Mouse (Mus musculus): ENCODE data around the gene Ppil2. TPM values are rescaled to one million over a fixed set of nuclear protein-coding genes. Genes with fewer than 3 reads are reported as not detected.

Ppil2 gene
- polyA plus RNA-seq, 1 experiment from 2014 or later = 171 TPM

DNA sequence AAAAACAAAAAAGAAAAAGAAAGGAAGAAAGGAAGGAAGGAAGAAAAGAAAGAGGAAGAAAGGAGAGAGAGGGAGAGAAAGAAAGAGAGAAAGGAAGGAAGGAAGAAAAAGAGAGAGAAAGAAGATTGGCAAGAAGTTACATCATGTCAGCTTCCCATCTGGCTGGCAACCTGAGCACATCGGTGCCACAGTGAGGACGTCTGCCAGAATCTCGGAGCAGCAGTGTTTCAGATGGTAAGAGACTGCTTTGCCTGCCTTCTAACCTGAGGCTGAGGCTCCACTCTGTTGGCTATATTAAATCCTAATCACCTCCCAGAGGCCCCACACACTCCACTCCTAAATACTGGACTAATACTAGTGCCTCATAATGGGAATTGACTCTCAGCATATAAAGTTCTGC, 57.2 kb downstream of the Ppil2 start:
- no peak overlapping the region for H3K9ac ChIP-seq (replicated peaks)
- peaks cover 9% of the 10 kb centered on the region for H3K4me1 ChIP-seq (replicated peaks)
- no peaks in the 10 kb centered on the region for H3K9me3 ChIP-seq
- no peaks in the 10 kb centered on the region for H3K27me3 ChIP-seq
- no peak overlapping the region for H3K4me3 ChIP-seq (replicated peaks)
- no peak overlapping the region for H3K27ac ChIP-seq
- peaks cover 8% of the 10 kb centered on the region; the same call in 1 of the 2 replicates for H3K36me3 ChIP-seq
- no peak overlapping the region for H3K4me2 ChIP-seq (replicated peaks)
- ATAC-seq = no peak
- WGBS = 74% methylated on average over 3 of the region's 3 CpGs

DNA sequence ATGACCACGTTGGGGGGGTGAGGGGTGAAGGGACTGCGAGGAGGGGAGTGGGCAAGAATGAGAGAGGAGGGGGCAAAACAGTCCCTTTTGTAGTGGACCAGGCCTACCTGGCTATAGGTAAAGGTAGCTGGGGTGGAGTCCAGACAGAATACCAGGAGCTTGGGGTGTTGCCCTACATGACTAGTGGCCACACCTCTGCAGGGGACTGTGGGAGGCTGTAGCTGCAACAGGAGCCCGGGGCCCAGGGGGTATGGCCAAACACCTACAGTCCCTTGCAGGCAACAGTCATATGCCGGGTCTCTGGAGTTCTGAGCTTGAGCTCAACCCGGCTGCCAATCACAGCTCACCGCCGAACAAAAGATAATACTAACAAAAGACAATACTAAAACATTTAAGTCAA, 59.0 kb downstream of the Ppil2 start:
- no peak overlapping the region for H3K4me2 ChIP-seq (replicated peaks)
- H3K9ac ChIP-seq (replicated peaks) = no peak overlapping the region
- peak; percentile 15; the same call in 1 of the 2 replicates for ATAC-seq
- H3K27ac ChIP-seq = no peak overlapping the region
- H3K27me3 ChIP-seq = no peaks in the 10 kb centered on the region
- peaks cover 9% of the 10 kb centered on the region for H3K4me1 ChIP-seq (replicated peaks)
- no peaks in the 10 kb centered on the region for H3K9me3 ChIP-seq
- WGBS = 81% methylated on average over 7 of the region's 7 CpGs
- no peak overlapping the region for H3K4me3 ChIP-seq (replicated peaks)
- peaks cover 25% of the 10 kb centered on the region for H3K36me3 ChIP-seq

DNA sequence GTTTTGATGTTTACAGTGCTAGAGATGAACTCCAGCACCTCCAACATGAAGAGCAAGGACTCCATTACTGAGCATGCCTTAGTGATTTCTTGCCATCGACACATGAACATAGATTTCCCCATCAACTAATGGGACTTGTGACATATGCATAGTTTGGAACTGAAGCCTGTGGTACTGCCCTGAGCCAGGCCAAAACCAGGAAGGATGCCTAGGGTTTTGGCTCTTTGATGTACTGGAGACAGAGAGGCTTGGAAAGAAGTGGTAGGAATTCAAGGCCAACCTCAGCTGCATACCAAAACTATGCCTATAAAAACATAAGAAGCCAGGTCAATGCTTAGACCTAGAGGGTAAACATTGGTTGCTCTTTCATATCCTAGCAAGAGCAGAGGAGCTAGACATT, 61.2 kb downstream of the Ppil2 start:
- Histone ChIP-seq H3K9me3 (no peaks in the 10 kb centered on the region), H3K27ac (no peak overlapping the region), H3K27me3 (no peaks in the 10 kb centered on the region), H3K4me1 (replicated peaks) (peaks cover 3% of the 10 kb centered on the region; the same call in 1 of the 2 replicates), H3K4me2 (replicated peaks) (no peak overlapping the region), H3K9ac (replicated peaks) (no peak overlapping the region), H3K4me3 (replicated peaks) (no peak overlapping the region), H3K36me3 (peaks cover 38% of the 10 kb centered on the region)
- 100% methylated on average over 1 of the region's 1 CpGs for WGBS
- no peak for ATAC-seq

DNA sequence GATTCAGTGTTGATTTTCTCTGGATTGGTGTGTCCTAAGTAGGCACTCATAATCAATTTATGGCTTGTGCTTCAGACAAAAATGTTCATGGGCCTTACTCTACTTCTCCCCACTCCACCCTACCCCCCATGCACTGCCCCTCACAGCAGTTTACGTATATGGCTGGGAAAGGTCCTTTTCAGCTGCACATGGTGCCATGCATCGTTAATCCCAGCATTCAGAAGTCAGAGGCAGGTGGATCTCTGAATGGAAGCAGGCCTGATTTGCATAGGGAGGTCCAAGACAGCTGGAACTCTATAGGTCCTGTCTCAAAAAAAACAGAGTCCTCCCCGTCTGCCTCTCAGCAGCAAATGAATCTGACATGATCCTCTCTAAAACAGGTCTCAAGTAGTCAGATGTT, 65.8 kb downstream of the Ppil2 start:
- Histone ChIP-seq H3K27ac (no peak overlapping the region; the same call in 1 of the 2 replicates), H3K4me2 (replicated peaks) (no peak overlapping the region), H3K9ac (replicated peaks) (no peak overlapping the region; the same call in 1 of the 2 replicates), H3K27me3 (no peaks in the 10 kb centered on the region), H3K4me3 (replicated peaks) (no peak overlapping the region), H3K4me1 (replicated peaks) (peaks cover 3% of the 10 kb centered on the region; the same call in 1 of the 2 replicates), H3K36me3 (peaks cover 82% of the 10 kb centered on the region), H3K9me3 (no peaks in the 10 kb centered on the region)
- 17% methylated on average over 3 of the region's 3 CpGs for WGBS
- ATAC-seq = 0 out of 2 replicates have a peak, but pooled peaks have one; percentile 11

DNA sequence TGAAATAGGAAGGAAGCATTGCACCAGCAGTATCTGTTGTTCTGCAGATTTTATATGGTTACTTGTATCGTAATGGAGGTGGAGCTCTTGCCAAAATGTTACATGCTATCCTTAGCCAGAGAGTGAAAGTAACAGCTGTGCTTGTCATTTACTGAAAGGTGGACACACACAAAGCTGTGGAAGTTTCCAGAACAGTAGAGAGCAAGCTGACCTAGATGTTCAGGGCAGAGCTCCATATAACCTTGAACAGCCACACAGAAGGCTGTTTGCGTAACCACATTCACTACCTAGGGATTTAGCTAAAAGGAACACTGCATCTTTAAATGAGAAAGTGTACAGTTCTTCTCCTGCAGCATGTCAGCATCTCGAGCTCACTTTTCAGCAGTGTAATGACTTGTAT, 66.7 kb downstream of the Ppil2 start:
- peaks cover 3% of the 10 kb centered on the region; the same call in 1 of the 2 replicates for H3K4me1 ChIP-seq (replicated peaks)
- H3K9ac ChIP-seq (replicated peaks) = no peak overlapping the region
- ATAC-seq = no peak
- 92% methylated on average over 3 of the region's 3 CpGs for WGBS
- no peak overlapping the region for H3K4me2 ChIP-seq (replicated peaks)
- no peak overlapping the region for H3K27ac ChIP-seq
- no peak overlapping the region for H3K4me3 ChIP-seq (replicated peaks)
- H3K9me3 ChIP-seq = no peaks in the 10 kb centered on the region
- peaks cover 86% of the 10 kb centered on the region for H3K36me3 ChIP-seq
- no peaks in the 10 kb centered on the region for H3K27me3 ChIP-seq

DNA sequence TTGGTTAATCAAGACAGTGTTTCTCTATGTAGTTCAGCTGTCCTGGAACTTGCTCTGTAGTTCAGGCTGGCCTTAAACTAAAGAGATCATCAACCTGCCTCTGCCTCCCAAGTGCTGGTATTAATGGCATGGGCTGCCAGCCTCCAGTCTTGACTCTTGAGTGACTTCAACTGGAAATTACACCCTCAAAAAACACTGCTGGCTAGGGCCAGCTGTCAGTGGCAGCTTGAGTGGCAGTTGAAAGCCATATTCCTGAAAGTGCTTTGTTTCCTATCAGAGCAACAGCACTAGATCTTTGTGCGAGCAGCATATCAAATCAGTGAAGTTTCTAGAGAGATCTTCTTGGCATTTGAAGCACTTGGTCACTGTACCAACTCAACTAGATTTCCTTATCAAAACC, 69.6 kb downstream of the Ppil2 start:
- H3K36me3 ChIP-seq = peaks cover 87% of the 10 kb centered on the region
- H3K27me3 ChIP-seq = no peaks in the 10 kb centered on the region
- H3K9ac ChIP-seq (replicated peaks) = no peak overlapping the region
- no peak overlapping the region for H3K4me3 ChIP-seq (replicated peaks)
- H3K4me1 ChIP-seq (replicated peaks) = peaks cover 3% of the 10 kb centered on the region; the same call in 1 of the 2 replicates
- 88% methylated on average over 1 of the region's 1 CpGs for WGBS
- no peak for ATAC-seq
- no peak overlapping the region for H3K27ac ChIP-seq
- H3K4me2 ChIP-seq (replicated peaks) = no peak overlapping the region
- no peaks in the 10 kb centered on the region for H3K9me3 ChIP-seq

DNA sequence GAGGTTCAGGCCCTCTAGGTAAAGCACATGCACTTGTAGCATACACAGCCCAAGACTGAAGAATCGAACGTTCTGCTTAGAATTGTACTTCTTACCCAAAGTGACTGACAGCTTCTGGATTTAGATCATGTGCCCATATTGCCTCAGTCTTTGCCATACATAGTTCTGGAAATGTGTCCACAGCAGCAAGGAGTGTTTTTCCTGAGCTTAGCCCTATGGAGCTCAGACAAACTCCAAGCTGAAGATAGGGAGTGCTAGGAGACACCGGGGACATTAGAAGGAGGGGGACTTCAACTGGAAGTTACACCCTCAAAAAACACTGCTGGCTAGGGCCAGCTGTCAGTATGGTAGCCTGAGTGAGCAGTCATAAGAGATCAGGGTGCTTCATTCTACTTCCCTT, 70.3 kb downstream of the Ppil2 start:
- no peak overlapping the region for H3K9ac ChIP-seq (replicated peaks)
- WGBS = 95% methylated on average over 3 of the region's 3 CpGs
- H3K4me2 ChIP-seq (replicated peaks) = no peak overlapping the region
- H3K4me1 ChIP-seq (replicated peaks) = peaks cover 3% of the 10 kb centered on the region; the same call in 1 of the 2 replicates
- no peaks in the 10 kb centered on the region for H3K27me3 ChIP-seq
- no peaks in the 10 kb centered on the region for H3K9me3 ChIP-seq
- no peak for ATAC-seq
- H3K27ac ChIP-seq = no peak overlapping the region
- peaks cover 87% of the 10 kb centered on the region for H3K36me3 ChIP-seq
- H3K4me3 ChIP-seq (replicated peaks) = no peak overlapping the region

MicroRNA genes within 50 kb of the gene (microRNA counts, 519-probe panel; counts per million panel counts)
- 5,608 counts per million, percentile 92 among the panel's probes with 10 or more counts for microRNA mmu-miR-130b
- 4,622 counts per million, percentile 83 among the panel's probes with 10 or more counts for microRNA mmu-miR-301b

Small RNA genes lying within 50 kb of the gene (microRNA-seq; reads per million reads assigned to microRNA genes)
- gene Mir130b = 8,633 reads per million, percentile 95 among the genes with 10 or more reads in this experiment
- 239 reads per million, percentile 62 among the genes with 10 or more reads in this experiment for gene Mir301b

Other genes with a start within 250 kb of the Ppil2 start
- gene Igll1, start 247.3 kb downstream of the Ppil2 start, polyA plus RNA-seq (2015; fragmentation: Nextera tagmentation; extraction: Ambion mirVana) = 0.21 and 0.24 TPM in 2 replicates
- 73.7 and 76.4 TPM in 2 replicates for gene Top3b, start 240.5 kb downstream of the Ppil2 start, polyA plus RNA-seq (2015; fragmentation: Nextera tagmentation; extraction: Ambion mirVana)
- gene Vpreb1, start 240.4 kb downstream of the Ppil2 start, polyA plus RNA-seq (2015; fragmentation: Nextera tagmentation; extraction: Ambion mirVana) = 1.5 and 1.6 TPM in 2 replicates
- 26.9 and 29.4 TPM in 2 replicates for gene Ppm1f, start 214.8 kb downstream of the Ppil2 start, polyA plus RNA-seq (2015; fragmentation: Nextera tagmentation; extraction: Ambion mirVana)
- 160 and 173 TPM in 2 replicates for gene Mapk1, start 127.9 kb downstream of the Ppil2 start, polyA plus RNA-seq (2015; fragmentation: Nextera tagmentation; extraction: Ambion mirVana)
- 155 TPM in 2 replicates for gene Ypel1, start 41.6 kb downstream of the Ppil2 start, polyA plus RNA-seq (2015; fragmentation: Nextera tagmentation; extraction: Ambion mirVana)
- gene 2610318N02Rik, start 13.9 kb upstream of the Ppil2 start, polyA plus RNA-seq (2015; fragmentation: Nextera tagmentation; extraction: Ambion mirVana) = 34.1 and 35.5 TPM in 2 replicates
- gene Sdf2l1, start 21.1 kb upstream of the Ppil2 start, polyA plus RNA-seq (2015; fragmentation: Nextera tagmentation; extraction: Ambion mirVana) = 37.0 and 42.9 TPM in 2 replicates
- gene Ydjc, start 33.4 kb upstream of the Ppil2 start, polyA plus RNA-seq (2015; fragmentation: Nextera tagmentation; extraction: Ambion mirVana) = 21.5 and 22.0 TPM in 2 replicates
- gene Ccdc116, start 36.0 kb upstream of the Ppil2 start, polyA plus RNA-seq (2015; fragmentation: Nextera tagmentation; extraction: Ambion mirVana) = 1.1 and 1.4 TPM in 2 replicates
- 330 and 342 TPM in 2 replicates for gene Ube2l3, start 91.4 kb upstream of the Ppil2 start, polyA plus RNA-seq (2015; fragmentation: Nextera tagmentation; extraction: Ambion mirVana)
- 2.1 and 2.5 TPM in 2 replicates for gene Rimbp3, start 97.3 kb upstream of the Ppil2 start, polyA plus RNA-seq (2015; fragmentation: Nextera tagmentation; extraction: Ambion mirVana)
- gene Hic2, start 122.3 kb upstream of the Ppil2 start, polyA plus RNA-seq (2015; fragmentation: Nextera tagmentation; extraction: Ambion mirVana) = 13.2 and 13.6 TPM in 2 replicates
- gene Tmem191c, start 164.8 kb upstream of the Ppil2 start, polyA plus RNA-seq (2015; fragmentation: Nextera tagmentation; extraction: Ambion mirVana) = 24.1 and 28.1 TPM in 2 replicates
- 1.1 and 2.2 TPM in 2 replicates for gene Serpind1, start 220.1 kb upstream of the Ppil2 start, polyA plus RNA-seq (2015; fragmentation: Nextera tagmentation; extraction: Ambion mirVana)

Measured in midbrain, embryonic 13.5 days (tissue).